Mouse (Mus musculus): ENCODE measurements around the gene Rcor3. TPM values are rescaled to one million over a fixed set of nuclear protein-coding genes. Genes with fewer than 3 reads are reported as not detected.

Rcor3 gene
- polyA plus RNA-seq, 1 experiment from 2014 or later: 8.9 TPM

Other genes starting within 250 kb of the Rcor3 start
- gene Slc30a1, start 231.3 kb downstream of the Rcor3 start, polyA plus RNA-seq (2015; fragmentation: Nextera tagmentation; extraction: Ambion mirVana): 3.6 and 4.2 TPM in 2 replicates
- 0.16 and 0.21 TPM in 2 replicates for gene Rd3, start 160.7 kb downstream of the Rcor3 start, polyA plus RNA-seq (2015; fragmentation: Nextera tagmentation; extraction: Ambion mirVana)
- 8.0 and 8.1 TPM in 2 replicates for gene Traf5, start 45.5 kb downstream of the Rcor3 start, polyA plus RNA-seq (2015; fragmentation: Nextera tagmentation; extraction: Ambion mirVana)
- gene Kcnh1, start 52.7 kb upstream of the Rcor3 start, polyA plus RNA-seq (2015; fragmentation: Nextera tagmentation; extraction: Ambion mirVana): 0.03 TPM in 1 of 2 replicates, not detected in the other

Data from liver, embryonic 15.5 days (tissue).